Mouse (Mus musculus): ENCODE results near the gene Cfap46. TPM values are rescaled to one million over a fixed set of nuclear protein-coding genes. Genes with fewer than 3 reads are reported as not detected.

Cfap46 gene
- polyA plus RNA-seq, 1 experiment from 2014 or later: 1.1 TPM

DNA sequence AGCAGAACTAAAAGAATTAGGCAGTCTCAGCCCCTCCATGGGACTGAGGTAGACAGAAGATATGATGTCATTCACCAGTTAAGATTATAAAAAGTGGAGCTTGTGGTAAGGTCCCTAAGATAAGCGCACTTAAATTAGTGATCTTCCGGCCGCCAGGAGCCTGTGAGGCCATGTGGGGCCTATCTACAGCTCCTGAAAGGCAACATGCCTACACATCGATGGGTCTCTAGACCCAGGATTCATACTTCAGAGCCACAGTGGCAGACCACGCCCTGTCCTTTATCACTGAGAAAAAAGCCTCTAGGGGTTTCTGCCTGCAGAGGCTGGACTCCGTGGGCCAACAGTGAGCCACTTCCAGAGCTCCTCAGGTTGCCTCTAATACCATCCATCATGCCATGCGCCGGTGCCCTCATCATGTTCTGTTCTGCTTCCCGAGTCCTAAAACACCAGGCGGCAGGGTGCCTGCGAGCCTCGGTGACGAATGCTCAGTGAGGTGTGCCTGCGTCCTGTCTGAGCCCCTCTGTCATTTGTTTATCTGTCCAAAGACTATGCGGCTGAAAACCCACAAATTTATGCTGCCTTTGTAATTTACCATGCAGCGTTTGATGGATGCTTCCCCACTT, 107.4 kb downstream of the Cfap46 start:
- WGBS: 86% methylated on average over 16 of the region's 16 CpGs
- 0 out of 2 replicates have a peak, but pooled peaks cover 5% of the 10 kb centered on the region for H3K36me3 ChIP-seq (ENCODE audit: control insufficient read depth, insufficient read depth, low read length)
- no peaks in the 10 kb centered on the region for H3K4me1 ChIP-seq (ENCODE audit: control insufficient read depth, insufficient read depth, low read length)
- no peak overlapping the region for H3K27ac ChIP-seq (ENCODE audit: low read depth, low read length)
- H3K27me3 ChIP-seq (replicated peaks; ENCODE audit: control insufficient read depth, insufficient read depth, low read length): peaks cover 32% of the 10 kb centered on the region
- H3K9me3 ChIP-seq (replicated peaks; ENCODE audit: control insufficient read depth, low read length): no peaks in the 10 kb centered on the region
- no peak overlapping the region for H3K9ac ChIP-seq (ENCODE audit: low read length)
- ATAC-seq: no peak
- H3K4me2 ChIP-seq (ENCODE audit: low read length): no peak overlapping the region
- no peak for DNase-seq (ENCODE audit: low spot score)
- no peak overlapping the region for H3K4me3 ChIP-seq (ENCODE audit: low read depth, low read length)

DNA sequence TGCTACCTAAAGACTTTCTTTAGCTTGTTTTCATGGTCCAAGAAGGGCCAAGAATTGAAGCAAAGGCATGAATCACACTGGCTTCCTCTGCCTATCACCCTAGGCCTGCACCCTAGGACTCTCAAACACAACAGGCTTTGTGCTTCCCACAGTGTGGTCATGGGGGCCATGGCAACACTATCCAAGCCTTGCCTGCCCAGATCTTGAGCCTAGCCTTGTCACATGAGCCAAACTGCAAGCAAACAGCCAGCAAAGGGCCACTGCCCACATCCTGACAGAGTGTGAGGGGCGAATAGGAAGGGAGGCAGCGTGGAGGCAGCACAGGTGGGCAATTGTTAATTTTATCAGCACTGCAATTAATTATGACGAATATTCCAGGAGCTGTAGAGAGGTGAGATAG, 111.0 kb downstream of the Cfap46 start:
- no peak for ATAC-seq
- no peaks in the 10 kb centered on the region for H3K9me3 ChIP-seq (replicated peaks; ENCODE audit: control insufficient read depth, low read length)
- no peak overlapping the region for H3K4me3 ChIP-seq (ENCODE audit: low read depth, low read length)
- no peak overlapping the region for H3K4me2 ChIP-seq (ENCODE audit: low read length)
- WGBS: 91% methylated on average over 3 of the region's 3 CpGs
- no peak overlapping the region for H3K9ac ChIP-seq (ENCODE audit: low read length)
- no peaks in the 10 kb centered on the region for H3K36me3 ChIP-seq (ENCODE audit: control insufficient read depth, insufficient read depth, low read length)
- no peaks in the 10 kb centered on the region for H3K27me3 ChIP-seq (replicated peaks; ENCODE audit: control insufficient read depth, insufficient read depth, low read length)
- DNase-seq (ENCODE audit: low spot score): no peak
- no peaks in the 10 kb centered on the region for H3K4me1 ChIP-seq (ENCODE audit: control insufficient read depth, insufficient read depth, low read length)
- no peak overlapping the region for H3K27ac ChIP-seq (ENCODE audit: low read depth, low read length)

DNA sequence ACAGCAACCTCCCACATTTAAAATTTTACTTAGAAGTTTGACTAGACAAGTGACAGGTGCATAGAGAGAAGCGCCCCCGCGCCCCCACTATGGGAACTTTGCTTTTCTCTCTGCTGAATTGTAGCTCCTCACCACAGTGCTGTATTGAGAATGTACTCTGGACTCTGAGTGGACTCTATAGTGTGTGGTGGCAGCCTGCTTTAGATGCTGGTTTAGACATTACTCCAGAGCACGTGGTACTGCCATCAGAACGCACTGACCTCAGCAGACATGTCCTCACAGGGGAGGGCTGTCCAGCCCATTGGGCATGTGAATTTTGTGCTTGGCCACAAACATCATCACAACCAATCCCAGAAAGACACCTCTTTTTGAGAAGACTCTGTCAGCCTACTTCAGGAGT, 112.8 kb downstream of the Cfap46 start:
- ATAC-seq (no peak), DNase-seq (ENCODE audit: low spot score) (no peak)
- H3K4me2 ChIP-seq (ENCODE audit: low read length): no peak overlapping the region
- WGBS: 96% methylated on average over 5 of the region's 5 CpGs
- no peaks in the 10 kb centered on the region for H3K36me3 ChIP-seq (ENCODE audit: control insufficient read depth, insufficient read depth, low read length)
- no peaks in the 10 kb centered on the region for H3K27me3 ChIP-seq (replicated peaks; ENCODE audit: control insufficient read depth, insufficient read depth, low read length)
- H3K27ac ChIP-seq (ENCODE audit: low read depth, low read length): no peak overlapping the region
- H3K9ac ChIP-seq (ENCODE audit: low read length): no peak overlapping the region
- H3K4me3 ChIP-seq (ENCODE audit: low read depth, low read length): no peak overlapping the region
- H3K4me1 ChIP-seq (ENCODE audit: control insufficient read depth, insufficient read depth, low read length): no peaks in the 10 kb centered on the region
- H3K9me3 ChIP-seq (replicated peaks; ENCODE audit: control insufficient read depth, low read length): no peaks in the 10 kb centered on the region

DNA sequence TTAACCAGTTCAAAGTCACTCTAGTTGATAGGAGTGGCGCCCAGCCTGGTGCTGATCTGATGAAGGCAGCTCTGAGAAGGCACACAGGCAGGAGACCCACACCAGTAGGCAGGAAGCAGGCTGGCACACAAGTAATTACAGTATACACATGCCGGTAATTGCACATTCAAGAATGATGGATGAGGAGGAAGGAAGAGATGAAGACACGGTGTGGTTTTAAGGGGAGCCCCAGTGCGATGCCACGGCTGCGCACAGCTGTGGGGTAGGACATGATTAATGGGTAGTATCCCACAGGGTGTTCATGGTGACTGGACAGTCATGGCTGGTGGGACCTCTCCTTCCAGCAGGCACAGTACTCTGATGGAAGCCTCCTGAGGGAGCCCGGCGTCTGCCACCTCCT, 117.1 kb downstream of the Cfap46 start:
- Histone ChIP-seq H3K27me3 (replicated peaks; ENCODE audit: control insufficient read depth, insufficient read depth, low read length) (no peaks in the 10 kb centered on the region), H3K9me3 (replicated peaks; ENCODE audit: control insufficient read depth, low read length) (no peaks in the 10 kb centered on the region), H3K4me2 (ENCODE audit: low read length) (no peak overlapping the region), H3K9ac (ENCODE audit: low read length) (no peak overlapping the region), H3K36me3 (ENCODE audit: control insufficient read depth, insufficient read depth, low read length) (no peaks in the 10 kb centered on the region), H3K4me1 (ENCODE audit: control insufficient read depth, insufficient read depth, low read length) (no peaks in the 10 kb centered on the region), H3K27ac (ENCODE audit: low read depth, low read length) (no peak overlapping the region), H3K4me3 (ENCODE audit: low read depth, low read length) (no peak overlapping the region)
- no peak for ATAC-seq
- WGBS: 86% methylated on average over 8 of the region's 8 CpGs
- DNase-seq (ENCODE audit: low spot score): no peak

DNA sequence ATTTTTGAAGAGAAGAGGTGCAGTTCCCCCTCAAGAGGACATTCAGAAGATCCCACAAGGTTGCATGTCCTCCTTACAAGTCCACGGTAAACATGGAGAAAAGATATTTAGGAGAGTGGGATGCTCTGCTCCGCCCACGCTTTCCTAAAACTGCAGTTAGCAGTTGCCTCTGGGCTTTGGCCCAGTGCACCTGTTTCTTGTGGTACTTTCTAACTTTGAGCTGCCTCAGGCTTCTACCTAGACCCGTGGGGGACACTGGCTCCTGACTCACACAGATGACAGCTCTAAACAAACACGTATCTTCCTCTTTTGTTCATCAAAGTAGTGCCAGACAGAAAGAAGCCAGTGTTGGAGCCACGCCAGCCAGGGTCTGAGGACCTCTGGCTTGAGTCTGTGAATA, 117.6 kb downstream of the Cfap46 start:
- Histone ChIP-seq H3K4me1 (ENCODE audit: control insufficient read depth, insufficient read depth, low read length) (no peaks in the 10 kb centered on the region), H3K27me3 (replicated peaks; ENCODE audit: control insufficient read depth, insufficient read depth, low read length) (no peaks in the 10 kb centered on the region), H3K9me3 (replicated peaks; ENCODE audit: control insufficient read depth, low read length) (no peaks in the 10 kb centered on the region), H3K4me2 (ENCODE audit: low read length) (no peak overlapping the region), H3K36me3 (ENCODE audit: control insufficient read depth, insufficient read depth, low read length) (no peaks in the 10 kb centered on the region), H3K4me3 (ENCODE audit: low read depth, low read length) (no peak overlapping the region), H3K27ac (ENCODE audit: low read depth, low read length) (no peak overlapping the region), H3K9ac (ENCODE audit: low read length) (no peak overlapping the region)
- WGBS: 76% methylated on average over 6 of the region's 6 CpGs
- DNase-seq (ENCODE audit: low spot score): no peak
- no peak for ATAC-seq

DNA sequence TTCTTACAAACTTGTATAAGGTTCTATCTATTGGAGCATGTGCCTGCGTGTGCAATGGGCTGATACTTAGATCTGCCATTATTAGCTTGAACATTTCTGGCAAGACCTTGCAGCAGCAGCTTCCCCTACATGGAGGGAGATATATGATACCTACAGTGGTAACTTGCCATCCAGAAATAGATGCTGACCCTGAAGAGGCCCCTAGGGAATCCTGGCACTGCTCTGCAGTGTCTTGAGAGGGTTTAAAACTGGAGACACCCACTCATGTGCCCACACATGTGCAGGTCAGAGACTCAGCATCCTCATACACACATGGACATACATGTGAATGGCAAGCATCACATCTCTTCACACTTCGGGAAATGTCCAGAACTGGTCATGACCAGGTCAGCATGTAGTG, 119.5 kb downstream of the Cfap46 start:
- Histone ChIP-seq H3K27me3 (replicated peaks; ENCODE audit: control insufficient read depth, insufficient read depth, low read length) (no peaks in the 10 kb centered on the region), H3K36me3 (ENCODE audit: control insufficient read depth, insufficient read depth, low read length) (no peaks in the 10 kb centered on the region), H3K4me3 (ENCODE audit: low read depth, low read length) (no peak overlapping the region), H3K4me1 (ENCODE audit: control insufficient read depth, insufficient read depth, low read length) (no peaks in the 10 kb centered on the region), H3K9ac (ENCODE audit: low read length) (no peak overlapping the region), H3K27ac (ENCODE audit: low read depth, low read length) (no peak overlapping the region), H3K4me2 (ENCODE audit: low read length) (no peak overlapping the region), H3K9me3 (replicated peaks; ENCODE audit: control insufficient read depth, low read length) (no peaks in the 10 kb centered on the region)
- DNase-seq (ENCODE audit: low spot score) (no peak), ATAC-seq (no peak)
- 95% methylated on average over 2 of the region's 2 CpGs for WGBS

DNA sequence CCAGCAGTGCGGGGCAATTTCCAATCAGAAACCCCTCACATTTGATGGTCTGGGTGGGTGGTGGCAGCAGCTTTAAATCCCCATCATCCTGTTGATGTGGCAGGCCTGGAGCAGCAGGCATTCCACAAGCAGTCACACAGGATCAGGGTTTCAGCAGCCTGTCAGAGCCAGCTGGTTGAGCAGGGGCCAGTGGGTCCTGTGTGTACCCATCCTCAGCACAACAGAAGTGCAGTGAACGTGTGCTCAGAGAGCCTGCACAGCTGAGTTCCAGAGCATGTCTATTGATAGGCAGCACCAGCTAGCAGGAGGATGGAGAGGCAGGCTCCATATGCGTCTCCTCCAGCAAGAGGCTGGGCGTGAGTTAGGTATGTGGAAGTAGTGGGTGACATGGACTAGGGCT, 120.2 kb downstream of the Cfap46 start:
- ATAC-seq (no peak), DNase-seq (ENCODE audit: low spot score) (no peak)
- no peak overlapping the region for H3K4me3 ChIP-seq (ENCODE audit: low read depth, low read length)
- no peak overlapping the region for H3K9ac ChIP-seq (ENCODE audit: low read length)
- H3K27me3 ChIP-seq (replicated peaks; ENCODE audit: control insufficient read depth, insufficient read depth, low read length): no peaks in the 10 kb centered on the region
- WGBS: 78% methylated on average over 4 of the region's 4 CpGs
- no peak overlapping the region for H3K27ac ChIP-seq (ENCODE audit: low read depth, low read length)
- no peaks in the 10 kb centered on the region for H3K36me3 ChIP-seq (ENCODE audit: control insufficient read depth, insufficient read depth, low read length)
- no peak overlapping the region for H3K4me2 ChIP-seq (ENCODE audit: low read length)
- no peaks in the 10 kb centered on the region for H3K9me3 ChIP-seq (replicated peaks; ENCODE audit: control insufficient read depth, low read length)
- H3K4me1 ChIP-seq (ENCODE audit: control insufficient read depth, insufficient read depth, low read length): no peaks in the 10 kb centered on the region

DNA sequence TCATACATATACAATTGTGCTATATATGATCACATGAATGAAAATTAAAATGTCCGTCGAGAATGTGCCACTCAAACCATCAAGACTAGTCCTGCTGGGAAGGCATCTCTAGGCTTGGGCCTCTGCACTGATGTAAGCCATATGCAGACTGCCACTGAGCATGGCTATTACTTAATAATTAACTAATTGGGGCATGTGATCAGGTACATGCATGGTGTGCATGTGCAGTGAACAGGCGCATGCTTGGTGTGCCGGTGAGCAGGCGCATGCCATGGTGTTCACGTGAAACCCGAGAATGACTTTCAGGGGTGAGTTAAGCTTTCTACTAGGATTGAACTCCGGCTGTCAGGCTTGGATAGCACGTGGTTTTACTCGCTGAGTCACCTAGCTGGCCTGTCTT, 124.0 kb downstream of the Cfap46 start:
- no peak overlapping the region for H3K9ac ChIP-seq (ENCODE audit: low read length)
- H3K9me3 ChIP-seq (replicated peaks; ENCODE audit: control insufficient read depth, low read length): no peaks in the 10 kb centered on the region
- H3K4me1 ChIP-seq (ENCODE audit: control insufficient read depth, insufficient read depth, low read length): peaks cover 8% of the 10 kb centered on the region; the same call in 1 of the 2 replicates
- no peak for DNase-seq (ENCODE audit: low spot score)
- no peak overlapping the region for H3K27ac ChIP-seq (ENCODE audit: low read depth, low read length)
- WGBS: 89% methylated on average over 10 of the region's 10 CpGs
- no peak overlapping the region for H3K4me3 ChIP-seq (ENCODE audit: low read depth, low read length)
- no peaks in the 10 kb centered on the region for H3K36me3 ChIP-seq (ENCODE audit: control insufficient read depth, insufficient read depth, low read length)
- no peak for ATAC-seq
- 0 out of 2 replicates have a peak, but pooled peaks cover 2% of the 10 kb centered on the region for H3K27me3 ChIP-seq (replicated peaks; ENCODE audit: control insufficient read depth, insufficient read depth, low read length)
- H3K4me2 ChIP-seq (ENCODE audit: low read length): no peak overlapping the region

DNA sequence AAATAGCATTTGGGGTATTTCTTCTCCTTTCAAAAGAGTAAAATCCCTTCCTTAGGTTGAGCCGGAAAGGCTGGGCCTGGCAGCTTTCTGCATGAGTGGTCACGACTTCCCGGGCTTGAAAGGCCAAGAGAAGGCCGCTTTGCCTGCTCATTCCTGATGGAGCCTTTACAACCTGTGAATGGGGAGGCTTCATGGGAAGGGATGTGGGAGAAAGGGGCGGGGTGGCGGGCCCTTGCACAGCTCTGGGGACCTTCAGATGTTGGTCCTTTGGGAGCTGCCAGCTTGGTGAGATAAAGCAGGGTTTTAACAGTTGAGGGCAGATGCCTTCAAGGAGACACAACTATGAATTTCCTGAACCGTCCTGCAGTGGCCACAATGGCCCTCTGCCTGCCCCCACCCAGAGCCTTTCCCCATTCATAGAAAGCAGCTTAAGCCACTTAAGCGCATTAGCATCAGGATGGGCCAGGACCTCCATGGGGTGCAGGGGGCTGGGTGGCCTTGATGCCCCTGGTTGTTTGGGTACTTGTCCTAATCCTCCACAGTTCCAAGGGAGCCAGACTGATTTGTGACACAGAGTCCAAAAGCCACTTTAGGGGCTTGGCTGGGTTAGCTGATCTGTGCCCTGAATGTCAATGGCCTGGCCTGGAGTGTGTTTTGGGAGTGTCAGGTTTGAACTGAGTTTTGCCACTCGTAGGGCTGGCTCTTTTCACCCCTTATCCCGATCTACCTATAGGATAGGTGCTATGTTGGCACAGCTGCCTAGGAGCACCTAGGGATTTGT, 126.7 kb downstream of the Cfap46 start:
- no peaks in the 10 kb centered on the region for H3K36me3 ChIP-seq (ENCODE audit: control insufficient read depth, insufficient read depth, low read length)
- H3K27me3 ChIP-seq (replicated peaks; ENCODE audit: control insufficient read depth, insufficient read depth, low read length): 0 out of 2 replicates have a peak, but pooled peaks cover 2% of the 10 kb centered on the region
- no peak overlapping the region for H3K4me3 ChIP-seq (ENCODE audit: low read depth, low read length)
- ATAC-seq (no peak; the same call in 1 of the 2 replicates), DNase-seq (ENCODE audit: low spot score) (no peak)
- 13% methylated on average over 10 of the region's 10 CpGs for WGBS
- H3K4me1 ChIP-seq (ENCODE audit: control insufficient read depth, insufficient read depth, low read length): peaks cover 8% of the 10 kb centered on the region; the same call in 1 of the 2 replicates
- no peaks in the 10 kb centered on the region for H3K9me3 ChIP-seq (replicated peaks; ENCODE audit: control insufficient read depth, low read length)
- H3K9ac ChIP-seq (ENCODE audit: low read length): no peak overlapping the region
- H3K4me2 ChIP-seq (ENCODE audit: low read length): no peak overlapping the region
- H3K27ac ChIP-seq (ENCODE audit: low read depth, low read length): no peak overlapping the region
